Mouse (Mus musculus) brain, embryonic 14.5 days (tissue): ENCODE measurements around the gene Msln.

Experiments
- CTCF ChIP-seq: fragments of 200-500 bp; IDR thresholded peaks from 2 replicates; pipeline ENCODE4 v1.5.1; 2012; ENCODE audit warnings: inconsistent platforms, mild to moderate bottlenecking, moderate library complexity, borderline replicate concordance; ENCODE audit not compliant: insufficient read depth, insufficient read length; ENCODE audit errors: extremely low read depth
- POLR2A ChIP-seq: fragments of 200-500 bp; IDR thresholded peaks from 2 replicates; pipeline ENCODE4 v1.6.1; 2012; ENCODE audit warnings: mild to moderate bottlenecking, inconsistent platforms, borderline replicate concordance; ENCODE audit not compliant: poor library complexity, insufficient read depth, insufficient read length, severe bottlenecking; ENCODE audit errors: extremely low read depth

DNA sequence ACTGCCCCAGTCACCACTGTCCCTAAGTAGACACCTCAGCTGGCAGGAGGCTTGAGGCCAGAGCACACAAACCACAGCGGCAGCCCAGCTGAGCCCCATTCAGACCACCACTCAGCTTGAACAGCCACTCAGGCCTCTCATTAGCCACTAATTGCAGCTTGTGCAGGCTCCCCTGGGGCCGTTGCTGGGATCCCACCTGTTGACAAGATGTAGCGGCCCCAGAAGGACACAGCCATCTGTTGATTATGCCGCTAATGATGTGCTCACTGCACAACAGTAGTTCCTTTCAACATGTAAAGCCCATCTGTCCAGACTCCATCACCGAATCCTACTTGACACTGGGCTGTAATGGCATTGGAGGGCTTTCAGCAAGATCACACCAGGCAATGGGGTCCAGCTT lies 11.7 kb upstream of the Msln start:
- TF ChIP-seq POLR2A, result no peak
- no peak for TF ChIP-seq CTCF
